Mouse (Mus musculus): ENCODE results near the gene Zeb2. TPM values are rescaled to one million over a fixed set of nuclear protein-coding genes. Genes with fewer than 3 reads are reported as not detected.
A peak's percentile ranks its signal among the peaks of the same experiment; 100 is the strongest.

Gene Zeb2
- polyA plus RNA-seq, 1 experiment from 2014 or later = 44.5 TPM

DNA sequence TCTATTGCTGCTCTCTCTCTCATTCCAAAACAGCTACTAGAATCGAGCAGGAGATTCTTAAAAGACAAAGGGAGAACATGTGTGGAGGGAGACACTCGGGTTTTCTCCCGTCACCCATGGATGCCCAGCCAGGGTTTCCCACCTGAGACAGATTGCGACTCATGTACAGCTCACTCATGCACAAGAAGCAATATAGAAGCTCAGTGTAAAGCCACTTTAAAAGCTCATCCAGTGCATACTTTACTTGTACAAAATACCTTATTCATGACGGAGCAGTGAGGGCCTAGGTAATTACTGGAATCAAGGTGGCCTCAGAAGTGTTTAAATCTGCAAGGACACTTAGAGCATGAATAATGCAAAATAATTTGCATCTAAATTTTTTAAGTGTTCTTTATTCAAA, 45.9 kb downstream of the Zeb2 start:
- no peaks in the 10 kb centered on the region for H3K36me3 ChIP-seq (ENCODE audit: control insufficient read depth, insufficient read depth, low read length)
- H3K9ac ChIP-seq (ENCODE audit: low read length) = no peak overlapping the region
- no peak overlapping the region for H3K4me2 ChIP-seq (ENCODE audit: low read length)
- H3K27ac ChIP-seq (ENCODE audit: low read depth) = no peak overlapping the region
- no peaks in the 10 kb centered on the region for H3K4me1 ChIP-seq (replicated peaks; ENCODE audit: control insufficient read depth, insufficient read depth, low read length)
- 78% methylated on average over 5 of the region's 5 CpGs for WGBS
- no peaks in the 10 kb centered on the region for H3K27me3 ChIP-seq (replicated peaks; ENCODE audit: control insufficient read depth, insufficient read depth, low read length)
- ATAC-seq (replicated peaks; ENCODE audit: low FRiP score, low TSS enrichment, low read depth) = no peak
- H3K4me3 ChIP-seq (ENCODE audit: low read depth, low read length) = no peak overlapping the region
- no peaks in the 10 kb centered on the region for H3K9me3 ChIP-seq (ENCODE audit: control insufficient read depth, low read length)
- peak; percentile 35 for DNase-seq (ENCODE audit: low spot score)

DNA sequence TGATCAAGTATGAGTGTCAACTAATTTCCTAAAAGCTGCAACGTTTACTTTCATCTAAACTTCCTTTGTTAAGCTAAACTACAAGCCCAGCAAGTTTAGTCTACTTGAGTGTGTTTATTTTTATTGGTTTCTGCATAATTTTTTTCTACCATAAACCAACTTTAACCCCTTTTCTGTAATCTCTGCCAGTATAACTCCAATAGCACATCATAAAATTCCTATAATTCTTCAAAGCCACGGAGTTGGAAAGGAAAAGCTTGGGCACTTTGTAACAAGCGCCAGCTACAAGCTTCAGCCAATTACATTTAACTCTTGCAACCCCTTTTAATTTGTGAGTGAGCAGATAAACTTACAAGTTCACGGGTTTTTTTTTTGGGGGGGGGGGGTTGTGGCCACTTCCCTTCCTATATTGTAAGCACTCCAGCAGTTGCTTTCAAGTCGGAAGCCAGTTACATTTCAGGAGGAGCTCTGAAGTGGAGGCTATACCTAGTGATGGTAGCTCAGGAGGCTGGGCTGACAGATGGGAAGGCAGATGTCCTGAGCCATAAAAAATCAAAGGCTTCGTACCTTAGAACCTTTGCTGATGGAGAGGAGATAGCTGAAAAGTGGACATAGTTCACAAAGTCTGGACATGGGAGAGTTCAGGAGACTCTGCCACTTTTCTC, 46.5 kb downstream of the Zeb2 start:
- H3K4me2 ChIP-seq (ENCODE audit: low read length) = no peak overlapping the region
- no peak overlapping the region for H3K27ac ChIP-seq (ENCODE audit: low read depth)

DNA sequence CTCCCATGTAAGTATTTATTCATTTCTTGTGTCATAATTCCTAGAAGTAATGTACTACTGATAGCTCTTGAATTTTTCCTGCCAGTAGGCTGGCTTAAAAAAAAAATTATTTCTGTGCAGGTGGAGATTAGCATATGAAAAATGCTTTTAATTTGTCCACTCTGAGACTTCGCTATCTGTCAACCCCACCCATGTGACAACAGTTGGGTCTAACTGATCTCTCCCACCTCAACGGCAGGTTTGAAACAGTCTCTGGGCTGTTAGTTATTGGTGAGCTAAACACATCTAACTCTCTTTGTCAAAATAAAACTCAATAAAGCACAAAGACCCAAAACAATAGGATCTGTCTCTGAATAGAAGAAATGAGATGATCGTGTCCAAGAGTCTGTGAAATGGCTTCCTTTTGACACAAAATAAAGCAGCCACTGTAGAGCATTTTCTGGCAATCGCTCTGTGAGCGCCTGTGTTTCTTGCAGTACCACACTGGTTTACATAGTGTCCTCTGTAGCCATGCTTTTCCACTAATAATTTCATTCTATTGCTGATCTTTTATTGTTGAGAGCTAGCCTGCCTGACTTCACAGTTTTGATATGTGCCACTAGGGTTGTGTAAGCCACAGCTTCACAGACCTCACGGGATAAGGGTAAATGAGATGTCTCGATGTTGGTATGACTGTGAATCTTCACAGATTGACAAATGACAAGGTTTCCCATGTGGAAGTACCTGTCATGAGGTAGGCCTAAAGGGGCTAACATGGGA, 48.2 kb downstream of the Zeb2 start:
- DNase-seq (ENCODE audit: low spot score) (peak; percentile 45), ATAC-seq (replicated peaks; ENCODE audit: low FRiP score, low TSS enrichment, low read depth) (no peak)
- Histone ChIP-seq H3K4me1 (replicated peaks; ENCODE audit: control insufficient read depth, insufficient read depth, low read length) (no peaks in the 10 kb centered on the region), H3K9me3 (ENCODE audit: control insufficient read depth, low read length) (no peaks in the 10 kb centered on the region), H3K27me3 (replicated peaks; ENCODE audit: control insufficient read depth, insufficient read depth, low read length) (no peaks in the 10 kb centered on the region), H3K4me3 (ENCODE audit: low read depth, low read length) (no peak overlapping the region), H3K27ac (ENCODE audit: low read depth) (no peak overlapping the region), H3K36me3 (ENCODE audit: control insufficient read depth, insufficient read depth, low read length) (no peaks in the 10 kb centered on the region), H3K9ac (ENCODE audit: low read length) (no peak overlapping the region), H3K4me2 (ENCODE audit: low read length) (no peak overlapping the region)
- 89% methylated on average over 7 of the region's 7 CpGs for WGBS

More for the DNA sequence above, 46.5 kb downstream of the Zeb2 start:
- H3K9ac ChIP-seq (ENCODE audit: low read length) = no peak overlapping the region
- no peaks in the 10 kb centered on the region for H3K27me3 ChIP-seq (replicated peaks; ENCODE audit: control insufficient read depth, insufficient read depth, low read length)
- WGBS = 48% methylated on average over 6 of the region's 6 CpGs
- H3K36me3 ChIP-seq (ENCODE audit: control insufficient read depth, insufficient read depth, low read length) = no peaks in the 10 kb centered on the region
- no peaks in the 10 kb centered on the region for H3K4me1 ChIP-seq (replicated peaks; ENCODE audit: control insufficient read depth, insufficient read depth, low read length)
- H3K9me3 ChIP-seq (ENCODE audit: control insufficient read depth, low read length) = no peaks in the 10 kb centered on the region
- peak; percentile 37 for DNase-seq (ENCODE audit: low spot score)
- no peak for ATAC-seq (replicated peaks; ENCODE audit: low FRiP score, low TSS enrichment, low read depth)
- H3K4me3 ChIP-seq (ENCODE audit: low read depth, low read length) = no peak overlapping the region

DNA sequence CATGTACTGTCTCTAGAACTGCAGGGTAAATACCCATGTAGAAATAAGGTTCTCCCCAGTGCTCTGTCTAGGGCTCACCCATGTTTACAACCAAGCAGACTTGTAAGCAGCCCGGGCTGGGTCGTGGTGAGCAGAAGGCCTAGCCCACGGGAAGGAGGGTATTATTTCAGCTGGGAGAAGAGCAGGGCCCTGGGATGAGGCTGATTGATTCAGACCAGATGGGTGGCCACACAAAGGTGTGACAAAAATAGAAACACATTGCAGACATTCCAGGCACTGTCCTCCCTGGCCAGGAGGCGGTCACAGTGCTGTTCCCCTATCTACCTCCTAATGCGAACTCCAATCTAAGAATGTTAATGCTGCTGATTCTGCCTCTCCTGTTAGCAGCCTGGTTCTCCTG, 50.1 kb downstream of the Zeb2 start:
- H3K4me2 ChIP-seq (ENCODE audit: low read length) = no peak overlapping the region
- H3K27me3 ChIP-seq (replicated peaks; ENCODE audit: control insufficient read depth, insufficient read depth, low read length) = no peaks in the 10 kb centered on the region
- ATAC-seq (replicated peaks; ENCODE audit: low FRiP score, low TSS enrichment, low read depth) (no peak), DNase-seq (ENCODE audit: low spot score) (peak; percentile 43)
- no peak overlapping the region for H3K27ac ChIP-seq (ENCODE audit: low read depth)
- WGBS = 29% methylated on average over 5 of the region's 5 CpGs
- no peak overlapping the region for H3K9ac ChIP-seq (ENCODE audit: low read length)
- no peaks in the 10 kb centered on the region; the same call in 1 of the 2 replicates for H3K36me3 ChIP-seq (ENCODE audit: control insufficient read depth, insufficient read depth, low read length)
- 0 out of 2 replicates have a peak, but pooled peaks cover 5% of the 10 kb centered on the region for H3K4me1 ChIP-seq (replicated peaks; ENCODE audit: control insufficient read depth, insufficient read depth, low read length)
- H3K4me3 ChIP-seq (ENCODE audit: low read depth, low read length) = no peak overlapping the region
- H3K9me3 ChIP-seq (ENCODE audit: control insufficient read depth, low read length) = no peaks in the 10 kb centered on the region

DNA sequence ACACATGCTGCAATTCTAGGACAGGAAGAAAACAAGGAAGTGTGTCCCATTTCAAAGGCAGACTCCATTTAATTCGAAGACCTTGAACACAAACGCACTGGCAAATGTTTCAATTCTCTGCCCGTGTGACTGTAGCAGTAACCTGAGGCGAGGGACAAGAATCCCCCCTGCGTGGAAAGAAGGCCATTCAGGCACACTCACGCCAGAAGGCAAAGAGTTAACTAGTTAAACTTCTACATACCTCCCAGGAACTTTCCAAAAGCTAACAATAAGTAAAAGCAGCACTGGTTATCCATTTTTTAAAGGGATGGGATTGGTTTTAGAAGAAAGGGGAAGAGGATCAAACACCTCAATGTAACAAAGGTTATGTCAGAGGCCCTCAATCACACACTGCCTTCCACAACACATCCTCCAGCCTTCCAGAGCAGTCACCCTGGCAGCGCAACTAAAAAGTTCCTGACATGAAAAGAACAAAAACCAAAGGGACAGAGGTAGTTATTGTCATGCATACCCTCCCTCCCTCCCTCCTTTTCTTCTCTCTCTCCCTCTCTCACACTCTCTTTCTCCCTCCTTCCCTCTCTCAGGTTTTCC, 53.8 kb downstream of the Zeb2 start:
- no peak for DNase-seq (ENCODE audit: low spot score)
- Histone ChIP-seq H3K27me3 (replicated peaks; ENCODE audit: control insufficient read depth, insufficient read depth, low read length) (no peaks in the 10 kb centered on the region), H3K9me3 (ENCODE audit: control insufficient read depth, low read length) (no peaks in the 10 kb centered on the region), H3K4me2 (ENCODE audit: low read length) (no peak overlapping the region), H3K9ac (ENCODE audit: low read length) (no peak overlapping the region), H3K27ac (ENCODE audit: low read depth) (no peak overlapping the region), H3K4me3 (ENCODE audit: low read depth, low read length) (no peak overlapping the region), H3K36me3 (ENCODE audit: control insufficient read depth, insufficient read depth, low read length) (no peaks in the 10 kb centered on the region; the same call in 1 of the 2 replicates), H3K4me1 (replicated peaks; ENCODE audit: control insufficient read depth, insufficient read depth, low read length) (0 out of 2 replicates have a peak, but pooled peaks cover 5% of the 10 kb centered on the region)
- WGBS = 52% methylated on average over 7 of the region's 7 CpGs
- no peak for ATAC-seq (replicated peaks; ENCODE audit: low FRiP score, low TSS enrichment, low read depth)

DNA sequence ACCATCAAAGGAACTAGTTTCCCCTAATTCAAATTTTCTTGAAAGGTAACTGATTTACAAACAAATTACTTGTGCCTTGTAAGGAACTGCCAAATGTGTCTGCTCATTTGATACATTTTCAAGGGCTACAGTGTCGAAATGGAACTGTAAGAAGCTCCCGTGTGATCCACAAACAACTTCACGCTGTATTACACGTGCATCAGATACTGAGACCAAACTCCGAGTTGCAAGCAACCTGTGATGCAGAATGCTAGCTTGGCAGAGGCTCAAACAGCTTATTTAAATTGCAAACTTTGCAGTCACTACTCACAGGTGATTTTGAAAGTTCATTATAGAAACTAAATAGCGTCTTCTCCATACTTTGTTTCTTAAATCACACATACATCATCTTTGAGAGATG, 55.1 kb downstream of the Zeb2 start:
- ATAC-seq (replicated peaks; ENCODE audit: low FRiP score, low TSS enrichment, low read depth) = no peak
- H3K4me2 ChIP-seq (ENCODE audit: low read length) = no peak overlapping the region
- no peaks in the 10 kb centered on the region; the same call in 1 of the 2 replicates for H3K36me3 ChIP-seq (ENCODE audit: control insufficient read depth, insufficient read depth, low read length)
- 80% methylated on average over 6 of the region's 6 CpGs for WGBS
- H3K9me3 ChIP-seq (ENCODE audit: control insufficient read depth, low read length) = no peaks in the 10 kb centered on the region
- H3K9ac ChIP-seq (ENCODE audit: low read length) = no peak overlapping the region
- DNase-seq (ENCODE audit: low spot score) = no peak
- no peaks in the 10 kb centered on the region for H3K27me3 ChIP-seq (replicated peaks; ENCODE audit: control insufficient read depth, insufficient read depth, low read length)
- H3K4me3 ChIP-seq (ENCODE audit: low read depth, low read length) = no peak overlapping the region
- H3K4me1 ChIP-seq (replicated peaks; ENCODE audit: control insufficient read depth, insufficient read depth, low read length) = 0 out of 2 replicates have a peak, but pooled peaks cover 5% of the 10 kb centered on the region
- H3K27ac ChIP-seq (ENCODE audit: low read depth) = no peak overlapping the region

DNA sequence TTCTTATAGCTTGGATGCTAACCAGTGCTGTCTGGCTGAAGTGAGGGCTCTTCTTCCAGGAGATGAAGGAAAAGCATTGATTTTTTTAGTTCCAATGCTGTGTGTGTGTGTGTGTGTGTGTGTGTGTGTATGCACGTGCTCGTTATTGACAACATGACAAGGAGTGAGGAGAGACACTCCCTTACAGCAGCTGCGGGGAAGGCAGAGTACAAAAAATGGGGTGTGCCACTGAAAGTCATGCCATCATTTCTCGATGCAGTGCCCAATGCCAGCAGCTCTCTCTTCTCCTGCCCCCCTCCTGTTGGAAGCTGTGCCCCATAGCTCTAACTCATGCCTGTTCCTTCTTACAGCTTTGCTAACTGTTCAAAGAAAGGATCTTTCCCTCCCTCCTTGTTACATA, 56.4 kb downstream of the Zeb2 start:
- H3K36me3 ChIP-seq (ENCODE audit: control insufficient read depth, insufficient read depth, low read length) = no peaks in the 10 kb centered on the region; the same call in 1 of the 2 replicates
- no peak overlapping the region for H3K9ac ChIP-seq (ENCODE audit: low read length)
- 0 out of 2 replicates have a peak, but pooled peaks cover 5% of the 10 kb centered on the region for H3K4me1 ChIP-seq (replicated peaks; ENCODE audit: control insufficient read depth, insufficient read depth, low read length)
- no peak for DNase-seq (ENCODE audit: low spot score)
- no peak for ATAC-seq (replicated peaks; ENCODE audit: low FRiP score, low TSS enrichment, low read depth)
- 70% methylated on average over 4 of the region's 4 CpGs for WGBS
- H3K4me2 ChIP-seq (ENCODE audit: low read length) = no peak overlapping the region
- no peak overlapping the region for H3K27ac ChIP-seq (ENCODE audit: low read depth)
- H3K9me3 ChIP-seq (ENCODE audit: control insufficient read depth, low read length) = no peaks in the 10 kb centered on the region
- no peaks in the 10 kb centered on the region for H3K27me3 ChIP-seq (replicated peaks; ENCODE audit: control insufficient read depth, insufficient read depth, low read length)
- H3K4me3 ChIP-seq (ENCODE audit: low read depth, low read length) = no peak overlapping the region

DNA sequence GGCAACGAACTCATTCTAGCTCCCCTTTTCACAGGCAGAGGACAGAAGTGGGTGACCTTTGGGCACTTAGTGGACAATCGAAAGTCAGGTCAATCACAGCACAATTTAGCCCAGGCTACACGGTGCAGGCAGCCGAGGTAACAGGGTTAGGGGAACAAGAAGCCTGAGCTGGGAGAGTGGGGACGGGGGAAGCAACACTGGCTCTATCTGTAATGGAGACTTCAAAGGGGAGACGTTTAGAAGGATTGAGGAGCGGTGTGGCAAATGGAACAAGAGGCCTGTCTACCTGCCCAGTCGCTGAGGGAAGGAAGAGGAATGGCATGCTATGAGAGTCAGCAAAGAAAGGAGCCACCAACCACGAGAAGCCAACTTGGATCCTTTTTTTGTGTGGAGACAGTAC, 57.0 kb downstream of the Zeb2 start:
- Histone ChIP-seq H3K4me1 (replicated peaks; ENCODE audit: control insufficient read depth, insufficient read depth, low read length) (0 out of 2 replicates have a peak, but pooled peaks cover 5% of the 10 kb centered on the region), H3K9me3 (ENCODE audit: control insufficient read depth, low read length) (no peaks in the 10 kb centered on the region), H3K4me2 (ENCODE audit: low read length) (no peak overlapping the region), H3K4me3 (ENCODE audit: low read depth, low read length) (no peak overlapping the region), H3K27ac (ENCODE audit: low read depth) (no peak overlapping the region), H3K36me3 (ENCODE audit: control insufficient read depth, insufficient read depth, low read length) (no peaks in the 10 kb centered on the region; the same call in 1 of the 2 replicates), H3K27me3 (replicated peaks; ENCODE audit: control insufficient read depth, insufficient read depth, low read length) (no peaks in the 10 kb centered on the region), H3K9ac (ENCODE audit: low read length) (no peak overlapping the region)
- ATAC-seq (replicated peaks; ENCODE audit: low FRiP score, low TSS enrichment, low read depth) (no peak), DNase-seq (ENCODE audit: low spot score) (no peak)
- WGBS = 81% methylated on average over 9 of the region's 9 CpGs

All from intestine, embryonic 14.5 days (tissue).